ENCODE assay signal across 19 mouse cellular contexts in the genomic region with DNA sequence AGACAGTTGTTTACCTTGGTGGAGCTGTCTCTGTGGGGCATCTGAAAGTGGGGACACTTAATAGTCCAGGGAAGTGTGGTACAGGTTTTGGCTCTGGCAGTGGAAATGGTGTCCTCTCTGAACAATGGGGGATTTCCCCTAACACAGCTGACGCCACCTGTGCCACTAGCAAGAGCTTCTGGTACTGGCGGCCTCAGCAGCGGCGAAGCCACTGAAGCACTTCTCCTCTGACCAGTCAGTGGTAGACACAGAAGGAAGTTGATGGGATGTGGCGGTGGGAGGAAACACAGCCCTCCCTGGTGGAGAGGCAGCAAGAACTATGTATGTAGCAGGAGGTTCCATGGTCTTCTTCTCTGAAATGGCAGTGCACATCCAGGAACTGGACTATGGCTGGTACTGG.
"Had no signal": no experiment of that assay in that cellular context is flagged by ENCODE, and none has a peak within 500 bp of the region (broad histone marks: within the 10 kb centered on the region; RNA-seq: fewer than 3 reads in every experiment).

No protein-coding gene starts in this region.

- H3K27ac ChIP-seq: kidney, embryonic 15.5 days; limb, embryonic 12.5 days; limb, embryonic 15.5 days; liver, embryonic 15.5 days; macrophage; midbrain, embryonic 15.5 days; neural tube, embryonic 13.5 days had no signal

- H3K4me2 ChIP-seq: kidney, embryonic 15.5 days; limb, embryonic 12.5 days; limb, embryonic 15.5 days; liver, embryonic 11.5 days; liver, embryonic 15.5 days; midbrain, embryonic 11.5 days; midbrain, embryonic 15.5 days; neural tube, embryonic 13.5 days had no signal

- H3K9me3 ChIP-seq: kidney, embryonic 15.5 days; limb, embryonic 12.5 days; limb, embryonic 15.5 days; liver, embryonic 15.5 days; megakaryocyte, embryonic 14.5 days; midbrain, embryonic 15.5 days; neural tube, embryonic 13.5 days had no signal

- H3K4me1 ChIP-seq: kidney, embryonic 15.5 days; limb, embryonic 12.5 days; limb, embryonic 15.5 days; liver, embryonic 15.5 days; midbrain, embryonic 15.5 days; neural tube, embryonic 13.5 days had no signal

- H3K4me3 ChIP-seq: kidney, embryonic 15.5 days; limb, embryonic 12.5 days; limb, embryonic 15.5 days; liver, embryonic 15.5 days; megakaryocyte, embryonic 14.5 days; midbrain, embryonic 15.5 days; myocyte; neural tube, embryonic 13.5 days had no signal

- H3K36me3 ChIP-seq: midbrain, embryonic 15.5 days had no signal

- DNase-seq: kidney, adult 8-10 months; kidney, postnatal 10 days; kidney, postnatal 36 days; left cerebral cortex, postnatal 4 days; lung, adult 2 months; thymus, adult 18-20 months; thymus, postnatal 36 days had no signal

- H3K9ac ChIP-seq: kidney, embryonic 15.5 days; limb, embryonic 12.5 days; limb, embryonic 15.5 days; liver, embryonic 15.5 days; midbrain, embryonic 15.5 days; neural tube, embryonic 13.5 days had no signal

- H3K27me3 ChIP-seq: kidney, embryonic 15.5 days; limb, embryonic 12.5 days; limb, embryonic 15.5 days; liver, embryonic 15.5 days; megakaryocyte, embryonic 14.5 days; midbrain, embryonic 15.5 days; neural tube, embryonic 13.5 days had no signal

- ATAC-seq: intestine, postnatal 0 days; midbrain, embryonic 15.5 days had no signal
